Mouse (Mus musculus) liver, adult 2 months (tissue): ENCODE results near the gene Colgalt1.

ENCODE experiments used
- CTCF ChIP-seq: fragments of 200-500 bp; IDR thresholded peaks from 2 replicates; pipeline ENCODE4 v1.5.1; 2011; ENCODE audit warnings: low read depth, low read length, control low read depth
- POLR2A ChIP-seq: fragments of 200-500 bp; IDR thresholded peaks from 2 replicates; pipeline ENCODE4 v1.6.1; 2011; ENCODE audit warnings: low read length, control low read depth; ENCODE audit not compliant: insufficient read depth; ENCODE audit errors: extremely low read depth

DNA sequence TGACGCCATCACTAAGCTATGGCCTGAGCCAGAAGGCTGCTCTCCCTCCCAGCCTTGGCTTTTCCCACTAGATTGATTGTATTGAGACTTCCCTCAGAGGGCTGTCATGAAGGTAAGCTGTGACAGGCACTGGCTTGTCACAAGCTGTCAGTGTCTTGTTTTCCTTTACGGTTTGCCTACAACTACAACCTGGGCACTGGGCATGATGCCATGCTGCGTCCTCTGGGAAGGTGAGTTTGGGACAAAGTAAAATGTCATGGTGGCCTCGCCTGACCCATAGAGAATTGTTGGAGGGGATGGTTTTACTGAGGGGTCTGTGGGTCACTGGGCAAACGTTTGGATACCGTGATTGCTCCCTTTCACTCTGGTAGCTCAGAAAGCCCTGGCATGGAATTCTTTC is 27.5 kb downstream of the Colgalt1 start:
- TF ChIP-seq CTCF = no peak
- no peak for TF ChIP-seq POLR2A
